Mouse (Mus musculus) G1E (cell line): Measurements from ENCODE around the gene Nkrf.

Experiments used
- CTCF ChIP-seq: IDR thresholded peaks from 2 replicates; pipeline ENCODE4 v1.5.1; 2012; ENCODE audit warnings: low read depth, low read length, inconsistent platforms, mixed read lengths
- GATA1 ChIP-seq: IDR thresholded peaks from 2 replicates; pipeline ENCODE4 v1.6.1; 2012; ENCODE audit warnings: borderline replicate concordance, low read length, inconsistent platforms, mixed read lengths
- GATA2 ChIP-seq: IDR thresholded peaks from 2 replicates; pipeline ENCODE4 v1.6.1; 2012; ENCODE audit warnings: low read depth, low read length, inconsistent platforms, borderline replicate concordance
- POLR2AphosphoS5 ChIP-seq: IDR thresholded peaks from 2 replicates; pipeline ENCODE4 v1.6.1; 2012; ENCODE audit warnings: low read depth, low read length, inconsistent platforms; ENCODE audit not compliant: insufficient replicate concordance
- TAL1 ChIP-seq: conservative IDR thresholded peaks from 2 replicates; pipeline ENCODE4 v1.6.1; 2012; ENCODE audit warnings: low read depth, low read length, inconsistent platforms, mixed read lengths

DNA sequence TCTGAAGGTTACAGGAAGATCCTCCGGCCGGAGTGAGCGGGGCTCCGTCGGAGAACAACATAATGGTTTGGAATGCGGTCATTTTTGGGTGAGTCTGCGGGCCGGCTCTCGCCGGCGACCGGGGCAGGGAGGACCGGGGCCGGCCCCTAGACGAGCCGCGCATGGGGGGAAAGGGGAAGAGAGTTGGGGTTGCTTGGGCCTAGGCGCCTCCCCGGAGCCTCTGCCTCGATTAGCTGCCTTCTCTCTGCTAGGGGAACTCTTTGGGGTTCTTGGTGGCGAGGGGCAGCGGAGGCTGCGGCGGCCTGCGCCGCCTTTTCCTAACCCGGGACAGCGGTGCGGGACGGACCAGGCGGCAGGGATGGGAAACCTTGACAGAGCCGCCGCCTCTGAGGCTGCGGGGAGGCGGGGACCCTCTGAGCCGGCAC is 28.0 kb downstream of the Nkrf start:
- TF ChIP-seq CTCF (no peak), GATA1 (no peak), TAL1 (no peak), GATA2 (no peak), POLR2AphosphoS5 (no peak)
